Mouse (Mus musculus) kidney, adult 2 months (tissue): ENCODE measurements at regions not wholly inside any gene's neighbourhood (a gene's known extent, or its start where the extent isn't known, plus 50 kb on each side); places are given as distances from the start of the nearest gene placed in this dataset.

Experiments
- DNase-seq: peaks from one replicate; pipeline ENCODE4 v3.0.0; 2021
- H3K27ac ChIP-seq: fragments of 200-500 bp; 2 replicates; pipeline ENCODE4 v1.5.1; 2012; ENCODE audit warnings: low read depth, low read length, control low read depth, inconsistent platforms; ENCODE audit not compliant: insufficient read depth
- H3K27me3 ChIP-seq: fragments of 200-500 bp; replicated peaks from 2 replicates; pipeline ENCODE4 v1.6.1; 2012; ENCODE audit warnings: mild to moderate bottlenecking, moderate library complexity, low read length, inconsistent platforms; ENCODE audit not compliant: control insufficient read depth, insufficient read depth
- H3K36me3 ChIP-seq: fragments of 200-500 bp; 2 replicates; pipeline ENCODE4 v1.6.1; 2012; ENCODE audit warnings: mild to moderate bottlenecking, moderate library complexity, low read length, inconsistent platforms; ENCODE audit not compliant: control insufficient read depth, insufficient read depth
- H3K4me1 ChIP-seq: fragments of 200-500 bp; 2 replicates; pipeline ENCODE4 v1.6.1; 2011; ENCODE audit warnings: low read length; ENCODE audit not compliant: control insufficient read depth, insufficient read depth
- H3K4me3 ChIP-seq: fragments of 200-500 bp; 2 replicates; pipeline ENCODE4 v1.5.1; 2011; ENCODE audit warnings: mild to moderate bottlenecking, low read depth, low read length, control low read depth; ENCODE audit not compliant: insufficient read depth
- CTCF ChIP-seq: fragments of 200-500 bp; conservative IDR thresholded peaks from 2 replicates; pipeline ENCODE4 v1.5.1; 2011; ENCODE audit warnings: low read depth, mild to moderate bottlenecking, control low read depth, low read length, moderate library complexity, mixed read lengths; ENCODE audit not compliant: insufficient read depth, insufficient read length
- POLR2A ChIP-seq: fragments of 200-500 bp; IDR thresholded peaks from one replicate; pipeline ENCODE4 v1.6.1; 2011; ENCODE audit warnings: low read depth, low read length, control low read depth
- WGBS: fragments of 180-500 bp; shearing (Covaris S2); methylation state at CpG from one replicate; pipeline ENCODE4 v1.1.7; 2018; 5-methylcytosine and 5-hydroxymethylcytosine counted together

DNA sequence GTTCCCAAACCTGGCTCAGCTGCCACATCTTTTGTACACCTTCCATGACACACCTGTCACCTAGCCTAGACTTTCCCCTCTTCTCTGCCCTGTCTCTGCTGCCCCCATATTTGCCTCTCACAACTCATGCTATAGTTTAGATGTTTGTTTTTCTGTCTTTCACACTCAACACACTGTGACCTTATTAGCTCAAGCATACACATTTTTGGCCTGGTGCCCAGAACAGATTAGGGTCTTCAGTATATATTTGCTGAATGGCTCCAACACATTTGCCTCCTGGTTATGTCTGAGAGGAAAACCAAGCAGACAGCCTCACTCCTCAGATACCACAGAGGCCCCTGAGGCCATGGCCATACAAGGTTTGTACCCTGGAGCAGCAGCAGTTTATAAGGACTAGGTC, 312.0 kb downstream of the Insc start:
- TF ChIP-seq CTCF (no peak), POLR2A (no peak)
- DNase-seq, result no peak
- Histone ChIP-seq H3K36me3 (no peaks in the 10 kb centered on the region), H3K27me3 (no peaks in the 10 kb centered on the region; the same call in 1 of the 2 replicates), H3K27ac (no peak overlapping the region), H3K4me3 (no peak overlapping the region), H3K4me1 (no peaks in the 10 kb centered on the region)

DNA sequence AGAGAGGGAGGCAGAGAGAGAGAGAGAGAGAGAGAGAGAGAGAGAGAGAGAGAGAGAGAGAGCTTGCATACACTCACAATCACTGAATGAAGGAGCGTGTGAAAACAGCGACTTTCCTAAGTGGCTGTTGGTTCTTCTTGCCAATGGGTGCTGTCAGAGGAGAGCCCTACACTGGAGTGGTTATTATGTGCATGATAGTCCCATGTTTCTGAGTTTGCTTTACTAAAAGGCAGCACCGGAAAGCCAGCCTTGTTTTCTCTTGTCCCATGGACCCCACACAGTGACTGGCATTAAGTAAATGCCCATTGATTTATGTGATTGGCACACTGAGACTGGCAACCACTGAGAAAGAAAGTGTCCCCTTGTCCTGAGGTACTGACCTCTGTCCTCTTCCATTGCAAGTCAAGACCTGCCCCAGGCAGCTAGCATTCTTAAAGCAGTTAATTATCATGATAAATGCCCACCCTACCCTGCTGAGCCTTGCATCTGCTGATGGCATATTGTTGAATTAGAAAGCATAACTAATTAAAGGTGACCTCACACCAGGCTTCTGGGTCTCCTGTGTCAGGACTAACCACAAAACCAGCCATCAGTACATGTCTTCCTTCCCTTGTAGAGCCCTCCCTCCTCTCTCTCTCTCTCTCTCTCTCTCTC, 313.6 kb downstream of the Insc start:
- Histone ChIP-seq H3K4me3 (no peak overlapping the region), H3K36me3 (no peaks in the 10 kb centered on the region), H3K27ac (no peak overlapping the region), H3K4me1 (no peaks in the 10 kb centered on the region), H3K27me3 (no peaks in the 10 kb centered on the region; the same call in 1 of the 2 replicates)
- peak; percentile 4 for DNase-seq
- WGBS, result 57% methylated on average over 3 of the region's 3 CpGs
- TF ChIP-seq CTCF (no peak), POLR2A (no peak)

DNA sequence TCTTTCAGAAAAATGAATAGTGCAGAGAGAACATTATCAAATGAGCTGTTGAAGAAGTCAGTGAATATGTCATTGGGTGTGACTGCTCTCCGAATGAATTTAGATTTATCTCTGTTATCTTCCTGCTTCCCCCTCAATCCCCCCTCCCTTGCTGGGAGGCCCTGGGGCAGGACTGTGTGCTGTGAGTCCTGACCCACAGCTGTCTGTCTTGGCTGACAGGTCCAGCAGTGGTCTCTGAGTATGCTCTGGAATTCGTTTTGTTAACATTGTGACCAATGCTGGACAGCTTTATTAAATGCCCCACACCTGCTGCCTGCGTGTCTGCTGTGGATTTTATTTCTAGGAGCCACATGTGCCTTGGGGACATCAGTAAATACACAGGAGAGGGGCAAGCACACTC, 314.2 kb downstream of the Insc start:
- no peak for DNase-seq
- H3K27ac ChIP-seq, result no peak overlapping the region
- 17% methylated on average over 3 of the region's 3 CpGs for WGBS

DNA sequence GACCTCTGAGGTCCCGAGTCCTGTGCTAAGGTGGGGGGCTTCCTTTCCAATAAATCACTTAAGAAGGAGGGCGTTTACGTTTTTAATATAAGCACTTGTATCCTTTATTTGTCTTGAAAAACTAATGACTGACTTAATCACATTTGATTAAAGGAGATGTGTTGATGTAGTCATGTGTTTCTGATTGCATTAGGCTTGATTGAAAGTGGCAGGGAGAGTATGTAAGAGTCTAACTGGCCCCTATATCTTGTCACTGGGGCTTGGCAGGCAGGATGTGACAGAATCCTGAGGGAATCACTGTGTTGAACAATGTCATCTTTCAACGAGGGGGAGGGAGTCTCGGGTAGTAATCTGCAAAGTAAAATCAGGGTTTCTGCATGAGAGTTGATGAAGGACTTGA, 316.7 kb downstream of the Insc start:
- no peak overlapping the region for H3K4me3 ChIP-seq
- WGBS, result 42% methylated on average over 5 of the region's 5 CpGs
- no peak overlapping the region for H3K27ac ChIP-seq
- no peaks in the 10 kb centered on the region for H3K36me3 ChIP-seq
- no peak for DNase-seq
- no peaks in the 10 kb centered on the region; the same call in 1 of the 2 replicates for H3K27me3 ChIP-seq
- TF ChIP-seq CTCF, result no peak
- no peaks in the 10 kb centered on the region for H3K4me1 ChIP-seq

More for the DNA sequence above, 314.2 kb downstream of the Insc start:
- Histone ChIP-seq H3K4me3 (no peak overlapping the region), H3K27me3 (no peaks in the 10 kb centered on the region; the same call in 1 of the 2 replicates), H3K36me3 (no peaks in the 10 kb centered on the region), H3K4me1 (no peaks in the 10 kb centered on the region)
- TF ChIP-seq CTCF, result no peak

DNA sequence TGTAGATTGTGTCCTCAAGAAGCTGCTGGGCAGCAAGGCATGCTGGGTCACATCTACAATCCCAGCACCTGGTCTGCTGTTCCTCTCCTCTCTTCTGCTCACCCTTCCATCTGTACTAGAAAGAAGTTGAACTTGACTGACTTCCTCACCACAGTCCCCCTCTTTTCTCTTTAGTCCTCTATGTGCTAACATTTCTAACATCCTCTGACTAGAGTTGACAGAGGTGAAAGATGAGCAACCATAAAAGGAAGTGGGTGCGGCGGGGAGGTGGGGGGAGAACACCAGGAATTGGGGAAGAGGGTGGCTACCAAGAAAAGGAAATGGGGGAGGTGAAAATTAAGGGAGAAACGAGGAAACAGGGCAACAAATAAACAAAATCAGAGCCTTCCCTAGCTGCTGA, 319.3 kb downstream of the Insc start:
- Histone ChIP-seq H3K4me3 (no peak overlapping the region), H3K4me1 (no peaks in the 10 kb centered on the region), H3K36me3 (no peaks in the 10 kb centered on the region), H3K27ac (no peak overlapping the region), H3K27me3 (no peaks in the 10 kb centered on the region; the same call in 1 of the 2 replicates)
- TF ChIP-seq CTCF, result no peak
- no peak for TF ChIP-seq POLR2A
- 41% methylated on average over 3 of the region's 3 CpGs for WGBS
- no peak for DNase-seq

DNA sequence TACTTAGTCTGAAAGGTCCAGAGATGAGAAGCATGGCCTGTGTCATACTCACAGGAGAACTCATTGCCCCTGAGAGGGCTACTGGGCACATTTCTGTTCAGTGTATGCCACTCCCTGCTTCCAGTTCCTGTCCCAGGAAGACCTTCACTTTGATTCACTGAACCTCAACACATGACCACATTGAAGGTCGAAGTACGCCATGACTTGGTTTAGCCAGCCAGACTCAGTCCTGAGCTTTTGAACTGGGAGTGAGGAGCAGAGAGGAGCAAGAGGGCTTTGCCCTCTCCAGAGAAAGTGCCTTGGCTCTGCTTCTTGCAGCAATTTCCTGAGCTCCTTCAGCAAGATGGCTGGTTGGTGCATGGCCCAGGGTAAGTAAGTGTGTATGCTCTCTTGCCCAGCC, 324.1 kb downstream of the Insc start:
- Histone ChIP-seq H3K27ac (no peak overlapping the region), H3K27me3 (no peaks in the 10 kb centered on the region), H3K4me3 (no peak overlapping the region), H3K4me1 (no peaks in the 10 kb centered on the region), H3K36me3 (no peaks in the 10 kb centered on the region)
- DNase-seq, result peak; percentile 74
- no peak for TF ChIP-seq CTCF
- no peak for TF ChIP-seq POLR2A
- 82% methylated on average over 2 of the region's 2 CpGs for WGBS

DNA sequence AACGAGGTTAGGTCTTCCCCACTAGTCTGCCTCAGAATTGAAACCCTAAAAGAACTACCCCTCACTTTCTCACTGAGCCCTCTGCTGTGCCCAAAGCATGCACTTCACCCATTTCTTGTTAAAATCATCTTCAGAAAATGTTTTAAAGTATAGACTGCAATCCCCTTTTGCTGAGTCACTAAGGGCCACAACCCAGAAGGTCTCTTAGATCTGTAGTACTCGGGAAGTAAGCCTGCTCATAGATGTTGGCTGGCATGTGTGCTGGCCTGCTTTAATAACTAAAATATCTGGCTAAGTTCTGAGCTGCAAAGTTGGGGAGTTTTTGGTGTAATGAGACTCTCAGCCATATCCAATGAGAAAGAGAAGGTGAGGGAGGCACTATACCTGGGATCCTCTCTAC, 329.9 kb downstream of the Insc start:
- Histone ChIP-seq H3K4me1 (no peaks in the 10 kb centered on the region), H3K4me3 (no peak overlapping the region)

More for the DNA sequence above, 329.9 kb downstream of the Insc start:
- H3K27ac ChIP-seq, result no peak overlapping the region
- H3K36me3 ChIP-seq, result no peaks in the 10 kb centered on the region
- H3K27me3 ChIP-seq, result no peaks in the 10 kb centered on the region
- 73% methylated on average over 2 of the region's 2 CpGs for WGBS
- TF ChIP-seq CTCF (no peak), POLR2A (no peak)
- DNase-seq, result no peak
